Mouse (Mus musculus): Measurements from ENCODE around the gene Olfr202.
"Not testable (repeated sequence)": the region's sequence is repeated elsewhere in the genome, so short reads cannot be mapped to it uniquely, and the experiment has no call there.

The Olfr202 gene

GRCm38 (mm10) chr16:59286693-59287092, at the start of gene Olfr202:
TSS of gene Olfr202 (minus strand) at chr16:59286793.
- in situ Hi-C loops (cut with MboI, MseI): no loop called here

DNA sequence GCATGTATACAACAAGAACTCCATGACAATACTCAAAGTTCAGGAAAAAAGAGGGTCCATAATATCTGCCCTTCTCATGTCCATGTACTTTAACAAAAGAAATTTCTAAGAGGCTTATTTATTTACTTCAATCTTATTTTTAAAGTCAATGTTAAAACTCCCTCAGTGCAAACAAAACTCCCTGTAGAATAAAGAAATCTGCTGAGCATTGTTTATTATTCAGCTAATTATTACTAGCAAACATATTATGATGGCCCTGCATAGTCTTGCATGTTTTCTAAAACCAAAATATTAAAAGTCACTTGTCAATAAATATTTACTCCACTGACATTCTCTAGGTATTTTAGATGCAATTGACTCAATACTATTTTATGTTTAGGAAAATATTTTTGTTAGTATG, 44.4 kb upstream of the Olfr202 start, which contains the start of gene Olfr205:
Olfr205 (minus strand) TSS at position 101 of the 400 bp plus-strand sequence.
- in situ Hi-C loops (cut with MboI, MseI): no loop called here

DNA sequence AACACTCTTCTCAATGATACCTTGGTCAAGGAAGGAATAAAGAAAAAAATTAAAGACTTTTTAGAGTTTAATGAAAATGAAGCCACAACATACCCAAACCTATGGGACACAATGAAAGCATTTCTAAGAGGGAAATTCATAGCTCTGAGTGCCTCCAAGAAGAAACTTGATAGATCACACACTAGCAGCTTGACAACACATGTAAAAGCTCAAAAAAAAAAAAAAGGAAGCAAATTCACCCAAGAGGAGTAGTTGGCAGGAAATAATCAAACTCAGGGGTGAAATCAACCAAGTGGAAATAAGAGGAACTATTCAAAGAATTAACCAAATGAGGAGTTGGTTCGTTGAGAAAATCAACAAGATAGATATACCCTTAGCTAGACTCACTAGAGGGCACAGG, 36.7 kb upstream of the Olfr202 start:
- in situ Hi-C loops (cut with MboI, MseI): not testable (repeated sequence)

DNA sequence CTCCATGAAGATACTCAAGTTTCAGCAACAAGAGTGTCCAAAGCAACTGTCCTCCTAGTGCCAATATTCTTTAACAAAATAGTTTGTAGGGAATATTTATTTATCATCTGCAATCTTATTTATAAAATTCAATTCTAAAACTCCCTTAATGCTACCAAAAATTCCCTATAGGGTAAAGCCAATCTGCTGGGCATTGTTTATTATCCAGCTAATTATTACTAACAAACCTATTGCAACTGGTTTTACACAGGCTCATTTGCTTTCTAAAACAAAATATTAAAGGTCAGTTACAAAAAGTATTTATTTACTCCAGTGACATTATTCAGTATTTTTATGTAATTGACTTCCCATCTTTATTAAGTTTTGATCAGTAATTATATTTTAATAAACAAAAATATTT, 31.6 kb upstream of the Olfr202 start, which contains the start of gene Olfr204:
Olfr204 (minus strand) TSS at position 101 of the 400 bp plus-strand sequence.
- in situ Hi-C loops (cut with MboI, MseI): no loop called here

DNA sequence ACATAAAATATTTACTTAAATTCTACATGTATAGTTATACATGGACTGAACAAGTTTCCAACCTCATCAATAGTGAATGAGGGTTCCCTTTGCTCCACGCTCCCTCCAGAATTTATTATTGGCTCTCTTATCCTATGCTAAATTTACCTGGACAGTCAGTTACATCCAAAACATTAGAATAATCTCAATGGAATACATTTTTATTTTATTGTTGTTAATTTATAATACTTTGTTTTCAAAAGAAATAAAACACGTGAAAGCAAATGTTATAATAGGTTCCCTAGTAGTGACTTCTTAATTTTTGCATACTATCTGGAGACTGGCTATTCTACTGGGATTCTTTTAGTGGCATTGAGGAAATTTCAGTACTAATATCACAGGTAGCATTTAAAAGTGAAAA, 12.0 kb upstream of the Olfr202 start, which contains the start of gene Olfr203:
Olfr203 (plus strand) TSS at position 301 of the 400 bp plus-strand sequence.
- in situ Hi-C loops (cut with MboI, MseI): no loop called here

- in situ Hi-C loops (cut with MboI, MseI): not testable (repeated sequence)
Measured at GRCm38 (mm10) chr16:59287576-59287975, 983 bp upstream of the Olfr202 start.

- in situ Hi-C loops (cut with MboI, MseI): no loop called here
Measured at GRCm38 (mm10) chr16:59283476-59283875, 3.1 kb downstream of the Olfr202 start.

- in situ Hi-C loops (cut with MboI, MseI): no loop called here
Measured at GRCm38 (mm10) chr16:59280542-59280941, 6.1 kb downstream of the Olfr202 start.

GRCm38 (mm10) chr16:59272532-59272931, 14.1 kb downstream of the Olfr202 start, which contains the start of gene Olfr201:
TSS of gene Olfr201 (minus strand) at chr16:59272632.
- in situ Hi-C loops (cut with MboI, MseI): not testable (repeated sequence)

GRCm38 (mm10) chr16:59269097-59269496, 17.5 kb downstream of the Olfr202 start:
- in situ Hi-C loops (cut with MboI, MseI): not testable (repeated sequence)

DNA sequence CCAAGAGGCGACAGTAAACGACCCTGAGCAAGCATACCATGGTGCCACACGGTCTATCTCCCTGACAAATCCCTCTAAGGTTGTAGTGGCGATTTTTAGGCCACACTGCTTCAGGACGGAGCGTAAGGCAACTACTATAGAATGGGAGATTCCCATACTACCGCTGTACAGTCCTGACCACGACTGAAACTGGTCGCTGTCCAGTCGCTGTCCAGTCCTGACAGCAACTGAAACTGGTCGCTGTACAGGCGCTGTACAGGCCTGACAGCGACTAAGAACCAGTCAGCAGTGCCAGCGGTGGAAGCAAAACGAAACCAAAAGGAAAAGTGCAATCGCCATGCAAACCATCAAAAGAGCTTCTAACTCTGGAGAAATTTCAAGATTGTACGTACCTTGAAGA, 36.9 kb downstream of the Olfr202 start:
- in situ Hi-C loops (cut with MboI, MseI): no loop called here

Data from regulatory T cell (primary cell).